In genomic region chr1:86598516-86598915, GRCm38 (mm10) we compare ENCODE assay signal across 8 mouse cellular contexts. TPM values are rescaled to one million over a fixed set of nuclear protein-coding genes. Genes with fewer than 3 reads are reported as not detected.
DNase-seq lines count a peak whose midpoint lies in the region; ATAC-seq and TF ChIP-seq lines count a peak whose summit lies in the region.

No protein-coding gene starts in this region.

- TF ChIP-seq CTCF in lung, embryonic 14.5 days (IDR thresholded peaks at IDR 0.05; ENCODE audit: low read depth): peak; percentile 66
- peak; percentile 61; the same call in 1 of the 2 replicates for TF ChIP-seq CTCF in brain, embryonic 14.5 days (IDR thresholded peaks at IDR 0.05; ENCODE audit: borderline replicate concordance, extremely low read depth, insufficient read depth, insufficient read length)
- peak; percentile 88 for TF ChIP-seq CTCF in midbrain, postnatal 0 days (IDR thresholded peaks at IDR 0.05)

- H3K4me1 ChIP-seq in forebrain, embryonic 15.5 days: no peaks in the 10 kb centered on the region
- H3K4me1 ChIP-seq in forebrain, embryonic 12.5 days: no peaks in the 10 kb centered on the region
- H3K4me1 ChIP-seq in lung, embryonic 14.5 days (ENCODE audit: insufficient read depth): no peaks in the 10 kb centered on the region
- H3K4me1 ChIP-seq in midbrain, postnatal 0 days (ENCODE audit: insufficient read depth, low read length): no peaks in the 10 kb centered on the region

- no peaks in the 10 kb centered on the region for H3K9me3 ChIP-seq in forebrain, embryonic 15.5 days
- no peaks in the 10 kb centered on the region for H3K9me3 ChIP-seq in forebrain, embryonic 12.5 days
- H3K9me3 ChIP-seq in lung, embryonic 14.5 days (ENCODE audit: low read depth, low read length): no peaks in the 10 kb centered on the region
- no peaks in the 10 kb centered on the region for H3K9me3 ChIP-seq in midbrain, postnatal 0 days (ENCODE audit: low read length)

- H3K27ac ChIP-seq in forebrain, embryonic 15.5 days (replicated peaks): no peak overlapping the region
- H3K27ac ChIP-seq in forebrain, embryonic 12.5 days: no peak overlapping the region
- H3K27ac ChIP-seq in lung, embryonic 14.5 days (ENCODE audit: low read depth): no peak overlapping the region
- no peak overlapping the region for H3K27ac ChIP-seq in midbrain, postnatal 0 days (ENCODE audit: low read depth, low read length)

- 65% methylated on average over 3 of the region's 3 CpGs for WGBS in forebrain, embryonic 15.5 days
- WGBS in forebrain, embryonic 12.5 days: 65% methylated on average over 3 of the region's 3 CpGs
- WGBS in lung, embryonic 14.5 days: 76% methylated on average over 3 of the region's 3 CpGs
- WGBS in midbrain, postnatal 0 days: 65% methylated on average over 3 of the region's 3 CpGs

- H3K4me3 ChIP-seq in forebrain, embryonic 15.5 days: no peak overlapping the region
- H3K4me3 ChIP-seq in forebrain, embryonic 12.5 days (replicated peaks): no peak overlapping the region
- no peak overlapping the region for H3K4me3 ChIP-seq in lung, embryonic 14.5 days (ENCODE audit: low read depth, low read length)
- H3K4me3 ChIP-seq in midbrain, postnatal 0 days (ENCODE audit: low read depth, low read length): no peak overlapping the region

- H3K4me2 ChIP-seq in forebrain, embryonic 15.5 days (replicated peaks): no peak overlapping the region
- H3K4me2 ChIP-seq in forebrain, embryonic 12.5 days: no peak overlapping the region
- H3K4me2 ChIP-seq in lung, embryonic 14.5 days: no peak overlapping the region
- H3K4me2 ChIP-seq in midbrain, postnatal 0 days (ENCODE audit: low read depth, low read length, poor library complexity, severe bottlenecking): no peak overlapping the region

- no peak for TF ChIP-seq POLR2A in brain, embryonic 14.5 days (IDR thresholded peaks at IDR 0.05; ENCODE audit: borderline replicate concordance, extremely low read depth, insufficient read depth, insufficient read length, poor library complexity, severe bottlenecking)

- no peaks in the 10 kb centered on the region for H3K27me3 ChIP-seq in forebrain, embryonic 15.5 days
- H3K27me3 ChIP-seq in forebrain, embryonic 12.5 days: no peaks in the 10 kb centered on the region
- no peaks in the 10 kb centered on the region for H3K27me3 ChIP-seq in lung, embryonic 14.5 days (ENCODE audit: insufficient read depth, low read length)
- H3K27me3 ChIP-seq in midbrain, postnatal 0 days (ENCODE audit: insufficient read depth, low read length): no peaks in the 10 kb centered on the region

- H3K36me3 ChIP-seq in forebrain, embryonic 15.5 days: peaks cover 56% of the 10 kb centered on the region
- H3K36me3 ChIP-seq in forebrain, embryonic 12.5 days (replicated peaks): peaks cover 62% of the 10 kb centered on the region
- peaks cover 77% of the 10 kb centered on the region for H3K36me3 ChIP-seq in lung, embryonic 14.5 days (ENCODE audit: insufficient read depth)
- H3K36me3 ChIP-seq in midbrain, postnatal 0 days (ENCODE audit: insufficient read depth, low read length): peaks cover 56% of the 10 kb centered on the region

- H3K9ac ChIP-seq in forebrain, embryonic 15.5 days (replicated peaks): no peak overlapping the region
- no peak overlapping the region for H3K9ac ChIP-seq in forebrain, embryonic 12.5 days
- H3K9ac ChIP-seq in lung, embryonic 14.5 days: no peak overlapping the region
- H3K9ac ChIP-seq in midbrain, postnatal 0 days (replicated peaks; ENCODE audit: low read length, poor library complexity, severe bottlenecking): no peak overlapping the region

- ATAC-seq in forebrain, embryonic 15.5 days (replicated peaks): 0 out of 2 replicates have a peak, but pooled peaks have one; percentile 8
- ATAC-seq in forebrain, embryonic 12.5 days (ENCODE audit: low FRiP score): no peak
- ATAC-seq in lung, embryonic 14.5 days (ENCODE audit: insufficient read depth): no peak; the same call in 1 of the 2 replicates
- peak; percentile 38; the same call in 1 of the 2 replicates for ATAC-seq in midbrain, postnatal 0 days (ENCODE audit: low FRiP score)

- peak; percentile 71 for DNase-seq in lung, embryonic 14.5 days
- no peak for DNase-seq in lung, postnatal 25 days (ENCODE audit: low spot score)
- DNase-seq in brain, embryonic 14.5 days (ENCODE audit: low read depth): peak; percentile 69
- DNase-seq in midbrain, postnatal 0 days (ENCODE audit: low spot score): peak; percentile 76
- DNase-seq in urinary bladder, postnatal 10 days (ENCODE audit: low spot score): no peak
- no peak for DNase-seq in right cerebral cortex, adult 18-20 months

RNA-seq across cellular contexts. Expression of gene Cops7b, which starts 15.8 kb away (rescaled TPM):
- polyA plus RNA-seq in forebrain, embryonic 15.5 days (2015; fragmentation: Nextera tagmentation; extraction: Ambion mirVana): 62.9 and 63.4 TPM in 2 replicates
- 59.9 and 64.6 TPM in 2 replicates for polyA plus RNA-seq in forebrain, embryonic 12.5 days (2016; fragmentation: Nextera tagmentation; extraction: Ambion mirVana)
- polyA plus RNA-seq in lung, embryonic 14.5 days (2014; fragmentation: Nextera tagmentation; extraction: Ambion mirVana): 37.6 and 38.0 TPM in 2 replicates
- polyA plus RNA-seq in brain, embryonic 14.5 days (2012; rRNA removed): 69.7 and 89.0 TPM in 2 replicates
- total RNA-seq in midbrain, postnatal 0 days (2014; rRNA removed): 39.0 and 42.1 TPM in 2 replicates
- 53.4 and 56.2 TPM in 2 replicates for polyA plus RNA-seq in midbrain, postnatal 0 days (2015; fragmentation: Nextera tagmentation; extraction: Ambion mirVana)

RNA-seq across cellular contexts. Expression of gene Pde6d, which starts 16.1 kb away (rescaled TPM):
- 99.0 and 103 TPM in 2 replicates for polyA plus RNA-seq in forebrain, embryonic 15.5 days (2015; fragmentation: Nextera tagmentation; extraction: Ambion mirVana)
- 91.7 TPM in 2 replicates for polyA plus RNA-seq in forebrain, embryonic 12.5 days (2016; fragmentation: Nextera tagmentation; extraction: Ambion mirVana)
- polyA plus RNA-seq in lung, embryonic 14.5 days (2014; fragmentation: Nextera tagmentation; extraction: Ambion mirVana): 57.6 and 58.5 TPM in 2 replicates
- polyA plus RNA-seq in brain, embryonic 14.5 days (2012; rRNA removed): 82.9 and 89.6 TPM in 2 replicates
- 48.1 and 54.8 TPM in 2 replicates for total RNA-seq in midbrain, postnatal 0 days (2014; rRNA removed)
- 116 and 124 TPM in 2 replicates for polyA plus RNA-seq in midbrain, postnatal 0 days (2015; fragmentation: Nextera tagmentation; extraction: Ambion mirVana)

Comparison
In these comparisons a context has a peak if more than half of its experiments do, and no peak if none do; other contexts are left out.
1. ATAC-seq: peak in forebrain, embryonic 15.5 days (single experiment) and midbrain, postnatal 0 days (single experiment); none in forebrain, embryonic 12.5 days (single experiment) and lung, embryonic 14.5 days (single experiment).
2. DNase-seq: peak in lung, embryonic 14.5 days (single experiment), brain, embryonic 14.5 days (single experiment) and midbrain, postnatal 0 days (single experiment); none in lung, postnatal 25 days (single experiment), urinary bladder, postnatal 10 days (single experiment) and right cerebral cortex, adult 18-20 months (single experiment).
3. Peak in every context shown above with its lines, with median percentiles within 50 percentile points of each other: CTCF ChIP-seq.